Mouse (Mus musculus) gonadal fat pad, adult 2 months (tissue): ENCODE data around the gene Psma1. TPM values are rescaled to one million over a fixed set of nuclear protein-coding genes. Genes with fewer than 3 reads are reported as not detected.

Source experiments
- DNase-seq: peaks from one replicate; pipeline ENCODE4 v3.0.0-alpha.2; 2012; ENCODE audit warnings: low read depth
- polyA plus RNA-seq: library from polyadenylated mRNA; depleted of rRNA; stranded (reverse); fragments of >200 nt; gene quantifications from 2 replicates; pipeline ENCODE4 v1.2.3, GENCODE M21; 2012; rRNA removed

The Psma1 gene
- polyA plus RNA-seq, 1 experiment: 124 TPM

DNA sequence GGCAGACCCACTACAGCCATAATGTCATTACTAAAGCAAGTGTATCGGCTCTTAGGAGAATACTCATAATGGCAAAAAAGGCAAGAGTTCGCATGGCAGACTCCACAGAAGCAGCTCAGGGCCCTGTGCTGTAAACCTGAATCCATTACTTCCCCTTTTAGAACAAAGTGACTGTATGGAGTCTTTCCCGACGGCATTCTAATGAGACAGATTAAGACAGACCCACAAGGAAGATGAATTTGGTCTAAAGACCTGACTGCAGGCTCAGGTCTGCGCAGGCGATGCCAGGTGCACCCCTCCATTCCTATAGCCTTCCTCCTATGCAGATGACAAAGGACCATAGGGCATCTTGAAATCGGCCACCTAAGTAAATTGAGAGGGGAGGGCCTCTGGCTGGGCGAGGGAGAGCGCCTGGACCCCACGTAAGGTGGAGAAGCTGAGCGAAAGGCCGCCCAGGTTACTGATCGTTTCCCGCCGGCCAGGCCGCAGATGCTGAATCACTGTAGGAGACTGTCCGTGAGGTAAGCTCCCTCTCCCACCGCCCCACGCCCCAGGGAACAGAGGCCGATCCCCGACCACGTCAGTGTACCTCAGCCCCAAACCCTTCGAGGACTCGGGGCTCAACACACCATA lies 430 bp downstream of the Psma1 start:
- no peak for DNase-seq

- no peak for DNase-seq
Measured at GRCm38 (mm10) chr7:114268446-114268845, 7.5 kb downstream of the Psma1 start.

GRCm38 (mm10) chr7:114253885-114254833 lies 21.8 kb downstream of the Psma1 start, which contains the start of gene Copb1:
TSS of gene Copb1 (minus strand) at chr7:114254711.
- no peak for DNase-seq

- DNase-seq: no peak
Measured at GRCm38 (mm10) chr7:114251684-114252083, 24.2 kb downstream of the Psma1 start.

DNA sequence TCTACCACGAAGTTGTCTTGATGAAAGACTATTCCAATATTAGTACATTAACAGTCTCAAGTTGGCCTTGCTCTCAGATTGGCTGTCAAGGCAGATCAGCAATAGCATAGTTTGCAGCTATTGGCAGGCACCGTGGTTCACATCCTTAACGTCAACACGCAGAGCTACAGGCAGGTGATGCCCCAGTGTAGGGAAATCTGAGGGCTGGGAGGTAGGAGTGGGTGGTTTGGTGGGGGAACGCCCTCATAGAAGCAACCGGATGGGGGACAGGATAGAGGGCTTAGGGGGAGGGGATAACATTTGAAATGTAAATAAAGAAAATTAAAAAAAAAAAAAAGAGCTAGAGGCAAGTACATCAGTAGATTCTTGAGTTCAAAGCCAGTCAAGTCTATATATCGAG lies 41.9 kb downstream of the Psma1 start:
- no peak for DNase-seq

DNA sequence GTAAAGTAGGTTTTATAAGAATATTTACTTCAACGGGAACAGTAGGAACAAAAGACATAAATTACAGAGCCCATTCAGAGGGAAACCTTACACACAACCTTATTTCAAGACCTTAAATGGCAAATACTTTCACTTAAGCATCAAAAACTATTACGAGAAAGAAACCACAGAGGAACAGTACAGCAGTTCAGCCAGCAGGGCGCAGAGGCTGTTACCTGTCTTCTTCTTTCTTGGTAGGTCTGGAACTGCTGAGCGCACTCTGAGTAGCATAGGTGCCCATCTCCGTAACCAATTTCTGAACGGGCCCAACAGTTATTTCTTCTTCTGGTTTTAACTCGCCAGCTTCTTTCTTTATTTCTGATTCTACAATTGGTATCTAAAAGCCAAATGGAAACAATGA lies 42.9 kb downstream of the Psma1 start:
- no peak for DNase-seq

- DNase-seq: no peak
Measured at GRCm38 (mm10) chr7:114231857-114232256, 44.1 kb downstream of the Psma1 start.

DNA sequence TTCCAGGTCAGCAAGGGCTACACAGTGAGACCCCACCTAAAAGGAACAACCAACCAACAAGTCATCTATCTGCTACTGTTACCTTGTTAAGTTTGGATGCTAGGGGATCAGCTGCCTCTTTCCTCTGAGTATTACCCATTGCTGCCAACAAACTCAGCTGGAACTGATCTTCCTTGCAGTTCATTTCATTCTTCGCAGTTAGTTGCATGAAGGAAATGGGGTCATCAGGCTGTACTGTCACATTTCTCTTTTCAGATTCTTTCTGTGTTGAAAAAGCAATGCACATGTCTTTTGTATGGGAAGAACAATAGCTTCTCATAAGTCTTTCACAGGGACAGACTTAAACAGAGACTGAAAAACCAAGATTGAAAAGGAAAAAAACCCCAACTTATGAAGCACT lies 49.4 kb downstream of the Psma1 start:
- DNase-seq: no peak

GRCm38 (mm10) chr7:114220433-114220832 lies 55.5 kb downstream of the Psma1 start:
- no peak for DNase-seq

- DNase-seq: no peak
Measured at GRCm38 (mm10) chr7:114216908-114217307, 59.0 kb downstream of the Psma1 start.

Other genes starting within 250 kb of the Psma1 start
- 16.2 and 16.6 TPM in 2 replicates for gene Rras2, start 158.3 kb downstream of the Psma1 start, polyA plus RNA-seq
- 50.1 and 51.3 TPM in 2 replicates for gene Copb1, start 21.4 kb downstream of the Psma1 start, polyA plus RNA-seq
- 39.1 and 44.4 TPM in 2 replicates for gene Pde3b, start 139.2 kb upstream of the Psma1 start, polyA plus RNA-seq